Mouse (Mus musculus) inflammation-experienced regulatory T-cells, adult 16 weeks (primary cell): ENCODE results near the gene Gm10439. TPM values are rescaled to one million over a fixed set of nuclear protein-coding genes. Genes with fewer than 3 reads are reported as not detected.

Source experiments
- polyA plus RNA-seq: library from polyadenylated mRNA; unstranded; fragments of 100-300 nt; shearing (Covaris generic); gene quantifications from one replicate; pipeline ENCODE4 v1.2.1, GENCODE M21; 2017

The Gm10439 gene
- not detected for polyA plus RNA-seq

GRCm38 (mm10) chrX:149594270-149594669 is at the start of gene Gm10439:
TSS of gene Gm10439 (plus strand) at chrX:149594570.

Other genes with a start within 250 kb of the Gm10439 start
- gene Gm15085, start 147.0 kb upstream of the Gm10439 start, polyA plus RNA-seq, result not detected
- not detected for gene Gm15097, start 189.9 kb downstream of the Gm10439 start, polyA plus RNA-seq